Mouse (Mus musculus) midbrain, embryonic 12.5 days (tissue): ENCODE results near the gene Adssl1. TPM values are rescaled to one million over a fixed set of nuclear protein-coding genes. Genes with fewer than 3 reads are reported as not detected.
A peak's percentile ranks its signal among the peaks of the same experiment; 100 is the strongest.

ENCODE experiments used
- ATAC-seq: fragments of 200-750 bp; cut with Nextera tagmentation; 2 replicates; pipeline ENCODE4 v1.8.0; 2017; ENCODE audit warnings: low read depth, moderate TSS enrichment, moderate library complexity; ENCODE audit not compliant: low FRiP score
- H3K27ac ChIP-seq: fragments of 300-500 bp; sonication (generic); replicated peaks from 2 replicates; pipeline ENCODE4 v1.5.1; 2016; ENCODE audit warnings: mild to moderate bottlenecking
- H3K27me3 ChIP-seq: fragments of 300-500 bp; sonication (generic); 2 replicates; pipeline ENCODE4 v1.6.1; 2016; ENCODE audit warnings: mild to moderate bottlenecking
- H3K36me3 ChIP-seq: fragments of 300-500 bp; sonication (generic); 2 replicates; pipeline ENCODE4 v1.6.1; 2016
- H3K4me1 ChIP-seq: fragments of 300-500 bp; sonication (generic); 2 replicates; pipeline ENCODE4 v1.6.1; 2016
- H3K4me2 ChIP-seq: fragments of 300-500 bp; sonication (generic); replicated peaks from 2 replicates; pipeline ENCODE4 v1.6.1; 2016; ENCODE audit warnings: mild to moderate bottlenecking, moderate library complexity
- H3K4me3 ChIP-seq: fragments of 300-500 bp; sonication (generic); 2 replicates; pipeline ENCODE4 v1.5.1; 2016; ENCODE audit warnings: mild to moderate bottlenecking
- H3K9ac ChIP-seq: fragments of 300-500 bp; sonication (generic); replicated peaks from 2 replicates; pipeline ENCODE4 v1.6.1; 2016; ENCODE audit warnings: mild to moderate bottlenecking, moderate library complexity
- H3K9me3 ChIP-seq: fragments of 300-500 bp; sonication (generic); 2 replicates; pipeline ENCODE4 v1.6.1; 2016; ENCODE audit warnings: mild to moderate bottlenecking
- WGBS: fragments of 180-500 bp; shearing (Covaris S2); methylation state at CpG from one replicate; pipeline ENCODE4 v1.1.7; 2016; 5-methylcytosine and 5-hydroxymethylcytosine counted together
- polyA plus RNA-seq: library from polyadenylated mRNA; unstranded; fragments of >200 nt; fragmentation: Nextera tagmentation; extraction: Ambion mirVana; gene quantifications from 2 replicates; pipeline ENCODE4 v1.2.1, GENCODE M21; 2016

The Adssl1 gene
- polyA plus RNA-seq, result 1.5 and 1.9 TPM in 2 replicates

DNA sequence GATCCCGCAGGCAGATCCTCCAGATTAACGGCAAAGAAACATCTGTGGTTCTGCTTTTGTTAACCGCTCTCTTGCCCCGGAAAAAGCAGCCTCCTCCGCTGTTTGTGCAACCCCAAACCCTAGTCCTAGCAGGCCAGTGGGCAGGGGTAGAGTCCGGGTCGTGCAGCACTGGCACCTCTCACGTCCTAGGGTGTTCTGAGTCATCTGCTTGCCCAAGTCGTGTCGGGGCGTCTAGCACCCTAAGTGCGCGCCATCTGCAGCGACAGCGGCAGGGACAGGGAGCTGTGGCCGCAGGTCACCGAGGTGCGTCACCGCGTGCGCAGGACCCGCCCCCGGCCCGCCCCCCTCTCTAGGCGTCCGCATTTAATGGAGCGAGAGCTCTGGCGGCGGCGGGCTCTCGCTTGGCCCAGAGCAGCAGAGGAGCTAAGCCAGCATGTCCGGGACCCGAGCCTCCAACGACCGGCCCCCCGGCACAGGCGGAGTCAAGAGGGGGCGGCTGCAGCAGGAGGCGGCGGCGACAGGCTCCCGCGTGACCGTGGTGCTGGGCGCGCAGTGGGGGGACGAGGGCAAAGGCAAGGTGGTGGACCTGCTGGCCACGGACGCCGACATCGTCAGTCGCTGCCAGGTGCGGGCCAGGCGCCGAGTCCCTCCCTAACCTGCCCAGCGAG, at the start of gene Adssl1:
TSS of gene Adssl1 (plus strand) at position 360 of the 668 bp plus-strand sequence.
- under 1% methylated on average over 56 of the region's 56 CpGs for WGBS
- Histone ChIP-seq H3K4me3 (peak within 1 kb of the TSS; percentile 52), H3K9ac (peak within 1 kb of the TSS; percentile 66), H3K36me3 (no peaks in the 10 kb centered on the region), H3K27me3 (peaks cover 70% of the 10 kb centered on the region), H3K4me2 (peak within 1 kb of the TSS; percentile 95), H3K9me3 (no peaks in the 10 kb centered on the region), H3K27ac (no peak within 1 kb of the TSS), H3K4me1 (peaks cover 20% of the 10 kb centered on the region; the same call in 1 of the 2 replicates)
- ATAC-seq, result peak; percentile 39

GRCm38 (mm10) chr12:112570160-112570559, 49.7 kb upstream of the Adssl1 start:
- 91% methylated on average over 8 of the region's 8 CpGs for WGBS
- Histone ChIP-seq H3K4me2 (no peak overlapping the region), H3K27ac (no peak overlapping the region), H3K36me3 (no peaks in the 10 kb centered on the region), H3K4me3 (no peak overlapping the region), H3K4me1 (no peaks in the 10 kb centered on the region), H3K9ac (no peak overlapping the region), H3K27me3 (no peaks in the 10 kb centered on the region), H3K9me3 (no peaks in the 10 kb centered on the region)
- ATAC-seq, result no peak

DNA sequence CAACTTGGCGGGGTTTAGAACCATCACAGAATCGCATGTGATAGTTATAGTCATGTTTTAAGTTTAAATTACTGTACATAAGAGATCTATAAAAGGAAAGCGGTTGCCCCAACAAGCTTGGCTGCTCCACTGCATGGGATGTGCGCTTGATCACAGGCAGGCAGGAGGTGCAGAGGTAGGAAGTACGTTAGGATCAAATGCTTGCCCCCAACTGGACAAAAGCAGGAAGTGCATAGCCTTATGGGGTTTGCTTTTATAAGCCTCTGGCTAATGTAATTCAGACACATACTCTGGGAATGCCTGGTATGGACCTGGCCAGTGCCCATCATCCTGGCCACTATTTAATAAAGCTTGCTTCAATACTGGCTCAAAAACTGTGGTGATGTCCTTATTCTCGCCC, 48.8 kb upstream of the Adssl1 start:
- H3K9me3 ChIP-seq, result no peaks in the 10 kb centered on the region
- no peak for ATAC-seq
- H3K36me3 ChIP-seq, result no peaks in the 10 kb centered on the region
- H3K4me3 ChIP-seq, result no peak overlapping the region
- peaks cover 2% of the 10 kb centered on the region; the same call in 1 of the 2 replicates for H3K27me3 ChIP-seq
- no peak overlapping the region for H3K4me2 ChIP-seq
- 69% methylated on average over 6 of the region's 6 CpGs for WGBS
- peaks cover under 1% of the 10 kb centered on the region; the same call in 1 of the 2 replicates for H3K4me1 ChIP-seq
- H3K9ac ChIP-seq, result no peak overlapping the region
- H3K27ac ChIP-seq, result no peak overlapping the region

DNA sequence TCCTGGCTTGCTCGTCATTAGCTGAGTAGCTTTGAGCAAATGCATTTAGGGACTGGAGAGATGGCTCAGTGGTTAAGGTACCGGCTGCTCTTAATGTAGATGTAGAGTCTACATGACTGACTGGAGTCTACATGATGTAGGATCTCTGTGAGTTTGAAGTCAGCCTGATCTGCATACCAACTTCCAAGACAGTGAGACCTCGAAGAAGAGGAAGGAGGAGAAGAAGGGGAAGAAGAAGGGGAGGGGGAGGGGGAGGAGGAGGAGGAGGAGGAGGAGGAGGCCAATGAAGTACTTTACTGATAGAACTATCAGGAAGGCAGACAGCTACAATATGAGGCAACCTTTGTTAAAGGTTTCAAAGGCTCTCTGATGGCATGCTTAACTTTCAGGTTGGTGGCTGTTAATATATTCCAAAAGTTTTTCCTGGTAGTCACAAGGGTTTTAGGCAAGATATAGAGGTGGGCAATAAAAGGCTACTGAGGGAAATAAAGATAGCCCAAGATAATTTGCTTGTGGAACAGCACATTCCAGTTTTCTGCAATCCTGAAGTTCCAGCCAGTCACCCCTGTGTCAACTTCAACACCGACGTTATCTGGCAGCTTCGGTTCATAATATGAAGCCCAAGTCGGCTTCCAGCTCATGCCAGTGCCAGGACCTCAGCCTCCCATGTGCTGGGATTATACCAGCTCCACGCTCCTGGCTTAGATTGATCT, 44.4 kb upstream of the Adssl1 start:
- Histone ChIP-seq H3K27ac (no peak overlapping the region), H3K4me2 (no peak overlapping the region), H3K4me1 (peaks cover 11% of the 10 kb centered on the region), H3K27me3 (peaks cover 8% of the 10 kb centered on the region; the same call in 1 of the 2 replicates), H3K9me3 (no peaks in the 10 kb centered on the region), H3K36me3 (no peaks in the 10 kb centered on the region), H3K9ac (no peak overlapping the region), H3K4me3 (no peak overlapping the region)
- no peak for ATAC-seq
- 85% methylated on average over 8 of the region's 8 CpGs for WGBS

- peaks cover 11% of the 10 kb centered on the region for H3K4me1 ChIP-seq
- H3K36me3 ChIP-seq, result no peaks in the 10 kb centered on the region
- peak overlapping the region; percentile 15; the same call in 1 of the 2 replicates for H3K9ac ChIP-seq
- no peaks in the 10 kb centered on the region for H3K9me3 ChIP-seq
- no peak for ATAC-seq
- H3K4me3 ChIP-seq, result no peak overlapping the region
- H3K27me3 ChIP-seq, result peaks cover 8% of the 10 kb centered on the region; the same call in 1 of the 2 replicates
- 26% methylated on average over 6 of the region's 6 CpGs for WGBS
- H3K4me2 ChIP-seq, result no peak overlapping the region
- no peak overlapping the region for H3K27ac ChIP-seq
Measured at GRCm38 (mm10) chr12:112576341-112576740, 43.5 kb upstream of the Adssl1 start.

DNA sequence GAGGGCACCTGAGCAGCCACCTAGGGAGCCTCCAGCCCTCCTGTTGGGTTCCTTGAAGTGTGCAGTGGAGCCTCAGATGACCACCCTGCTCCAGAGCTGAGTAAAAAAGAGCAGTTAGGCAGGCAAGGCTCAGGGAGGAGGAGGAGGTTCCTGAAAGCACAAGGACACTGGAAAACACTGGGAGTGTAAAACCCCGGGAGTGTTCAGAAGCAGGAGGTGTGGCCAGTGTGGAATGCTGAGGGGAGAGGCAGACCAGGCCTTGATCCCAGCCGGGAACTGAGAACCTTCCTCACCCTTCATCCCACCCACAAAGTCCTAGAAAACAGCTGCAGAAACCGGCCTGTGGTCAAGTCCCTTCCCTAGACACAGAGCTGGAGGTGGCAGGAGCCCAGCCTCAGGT, 43.1 kb upstream of the Adssl1 start:
- H3K4me1 ChIP-seq, result peaks cover 11% of the 10 kb centered on the region
- H3K4me2 ChIP-seq, result no peak overlapping the region
- H3K27me3 ChIP-seq, result peaks cover 8% of the 10 kb centered on the region; the same call in 1 of the 2 replicates
- H3K27ac ChIP-seq, result no peak overlapping the region
- 0 out of 2 replicates have a peak overlapping the region, but pooled peaks have one; percentile 15 for H3K9ac ChIP-seq
- no peak for ATAC-seq
- WGBS, result 12% methylated on average over 3 of the region's 3 CpGs
- no peak overlapping the region for H3K4me3 ChIP-seq
- H3K36me3 ChIP-seq, result no peaks in the 10 kb centered on the region
- H3K9me3 ChIP-seq, result no peaks in the 10 kb centered on the region

- Histone ChIP-seq H3K9me3 (no peaks in the 10 kb centered on the region), H3K9ac (no peak overlapping the region), H3K27ac (no peak overlapping the region), H3K4me2 (no peak overlapping the region), H3K27me3 (peaks cover 8% of the 10 kb centered on the region; the same call in 1 of the 2 replicates), H3K36me3 (no peaks in the 10 kb centered on the region), H3K4me1 (peaks cover 11% of the 10 kb centered on the region), H3K4me3 (no peak overlapping the region)
- no peak for ATAC-seq
- WGBS, result 73% methylated on average over 6 of the region's 6 CpGs
Measured at GRCm38 (mm10) chr12:112578296-112579090, 41.4 kb upstream of the Adssl1 start.

DNA sequence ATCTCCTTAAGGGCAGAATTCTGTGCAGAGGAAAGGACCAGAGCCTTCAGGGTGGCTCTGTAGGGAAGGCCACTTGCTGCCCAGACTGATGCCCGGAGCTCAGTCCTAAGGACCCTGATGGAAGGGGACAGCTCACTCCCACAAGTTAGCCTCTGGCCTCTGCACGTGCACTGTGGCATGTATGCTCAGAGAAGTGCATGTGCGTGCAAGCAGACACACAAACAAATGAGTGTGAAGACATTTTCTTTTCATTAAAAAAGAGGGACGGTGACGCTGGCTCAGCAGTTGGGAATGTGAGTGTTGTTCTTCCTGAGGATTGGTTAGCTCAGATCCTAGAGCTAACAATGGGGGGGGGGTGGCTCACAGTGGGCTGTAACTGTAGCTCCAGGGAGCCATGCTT, 40.4 kb upstream of the Adssl1 start:
- H3K36me3 ChIP-seq, result no peaks in the 10 kb centered on the region
- H3K27me3 ChIP-seq, result peaks cover 8% of the 10 kb centered on the region; the same call in 1 of the 2 replicates
- H3K4me3 ChIP-seq, result no peak overlapping the region
- H3K4me1 ChIP-seq, result peaks cover 11% of the 10 kb centered on the region
- ATAC-seq, result no peak
- H3K9me3 ChIP-seq, result no peaks in the 10 kb centered on the region
- H3K4me2 ChIP-seq, result no peak overlapping the region
- WGBS, result 41% methylated on average over 5 of the region's 5 CpGs
- no peak overlapping the region for H3K9ac ChIP-seq
- H3K27ac ChIP-seq, result no peak overlapping the region

DNA sequence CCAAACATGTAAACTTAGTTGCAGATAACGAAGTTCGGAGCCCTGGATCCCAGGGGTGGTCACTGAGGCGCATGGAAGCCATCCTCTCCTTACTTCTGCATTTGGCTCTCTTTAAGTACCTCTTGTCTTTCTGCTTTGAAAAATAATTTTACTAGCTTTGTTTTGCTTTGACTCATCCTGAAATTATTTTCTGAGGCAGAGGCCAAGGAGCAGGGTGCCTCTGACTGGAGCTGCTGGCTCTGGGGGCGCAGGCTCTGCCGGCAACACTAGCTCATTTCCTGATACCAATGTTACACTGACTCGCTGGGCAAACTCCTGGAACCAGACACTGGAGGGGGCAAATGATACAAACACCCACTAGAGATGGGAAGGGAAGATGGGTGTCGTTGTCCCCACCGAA, 39.9 kb upstream of the Adssl1 start:
- Histone ChIP-seq H3K27ac (no peak overlapping the region), H3K9me3 (no peaks in the 10 kb centered on the region), H3K36me3 (no peaks in the 10 kb centered on the region), H3K4me2 (no peak overlapping the region), H3K27me3 (peaks cover 8% of the 10 kb centered on the region; the same call in 1 of the 2 replicates), H3K4me1 (peaks cover 11% of the 10 kb centered on the region), H3K4me3 (no peak overlapping the region), H3K9ac (no peak overlapping the region)
- no peak for ATAC-seq
- WGBS, result 83% methylated on average over 8 of the region's 8 CpGs

DNA sequence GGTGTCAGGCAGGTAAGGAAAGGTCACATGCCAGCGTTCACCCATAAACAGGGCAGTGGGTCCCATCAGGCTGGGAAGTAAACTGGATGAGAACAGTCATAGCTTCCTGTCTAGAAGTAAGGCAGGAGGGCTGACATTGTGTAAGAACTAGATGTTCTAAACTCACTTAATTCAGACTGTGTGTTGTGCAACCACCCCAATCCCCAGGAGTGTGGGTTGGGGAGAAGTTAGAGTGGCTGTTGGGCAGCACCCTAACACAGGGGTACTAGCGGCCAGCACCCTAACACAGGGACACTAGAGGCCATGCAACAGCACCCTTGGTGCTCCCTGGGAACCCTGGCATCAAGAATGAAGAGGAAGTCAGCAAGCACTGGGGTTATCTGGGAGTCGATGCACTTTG, 38.7 kb upstream of the Adssl1 start:
- Histone ChIP-seq H3K27ac (no peak overlapping the region), H3K36me3 (no peaks in the 10 kb centered on the region), H3K4me3 (no peak overlapping the region), H3K9ac (no peak overlapping the region), H3K4me1 (peaks cover 10% of the 10 kb centered on the region), H3K4me2 (no peak overlapping the region), H3K9me3 (no peaks in the 10 kb centered on the region), H3K27me3 (peaks cover 11% of the 10 kb centered on the region)
- ATAC-seq, result no peak
- WGBS, result 92% methylated on average over 3 of the region's 3 CpGs

DNA sequence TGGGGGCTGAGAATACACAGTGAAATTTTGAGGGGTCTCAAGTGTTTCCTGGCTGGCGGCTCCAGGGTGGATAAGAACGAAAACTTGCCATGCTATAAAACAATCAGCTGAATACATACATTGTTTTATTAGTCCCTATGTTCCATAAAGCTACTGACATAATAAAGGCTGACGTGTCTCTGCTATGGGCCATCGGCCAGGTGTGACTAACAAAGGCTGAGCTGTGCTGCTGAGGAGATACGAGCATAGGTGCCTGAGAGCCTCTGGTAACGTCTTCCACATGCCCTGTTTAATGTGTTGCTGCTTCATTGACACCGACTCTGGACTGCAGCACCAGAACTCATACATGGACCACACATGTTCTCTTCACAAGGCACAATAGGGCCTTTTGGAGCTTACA, 34.9 kb upstream of the Adssl1 start:
- H3K9ac ChIP-seq, result no peak overlapping the region
- no peaks in the 10 kb centered on the region for H3K36me3 ChIP-seq
- WGBS, result 78% methylated on average over 7 of the region's 7 CpGs
- H3K4me2 ChIP-seq, result no peak overlapping the region
- no peak overlapping the region for H3K27ac ChIP-seq
- peaks cover 44% of the 10 kb centered on the region for H3K27me3 ChIP-seq
- H3K4me1 ChIP-seq, result peaks cover 18% of the 10 kb centered on the region
- no peak for ATAC-seq
- H3K4me3 ChIP-seq, result no peak overlapping the region
- no peaks in the 10 kb centered on the region for H3K9me3 ChIP-seq
